Mouse (Mus musculus) spleen, adult 18-20 months (tissue): Measurements from ENCODE around the gene Tnfrsf14.

Experiments used
- DNase-seq, 2 experiments: peaks; one replicate each; pipeline ENCODE4 v3.0.0; 2022; ENCODE audit warnings: mixed read lengths in 2 of 2

The Tnfrsf14 gene

DNA sequence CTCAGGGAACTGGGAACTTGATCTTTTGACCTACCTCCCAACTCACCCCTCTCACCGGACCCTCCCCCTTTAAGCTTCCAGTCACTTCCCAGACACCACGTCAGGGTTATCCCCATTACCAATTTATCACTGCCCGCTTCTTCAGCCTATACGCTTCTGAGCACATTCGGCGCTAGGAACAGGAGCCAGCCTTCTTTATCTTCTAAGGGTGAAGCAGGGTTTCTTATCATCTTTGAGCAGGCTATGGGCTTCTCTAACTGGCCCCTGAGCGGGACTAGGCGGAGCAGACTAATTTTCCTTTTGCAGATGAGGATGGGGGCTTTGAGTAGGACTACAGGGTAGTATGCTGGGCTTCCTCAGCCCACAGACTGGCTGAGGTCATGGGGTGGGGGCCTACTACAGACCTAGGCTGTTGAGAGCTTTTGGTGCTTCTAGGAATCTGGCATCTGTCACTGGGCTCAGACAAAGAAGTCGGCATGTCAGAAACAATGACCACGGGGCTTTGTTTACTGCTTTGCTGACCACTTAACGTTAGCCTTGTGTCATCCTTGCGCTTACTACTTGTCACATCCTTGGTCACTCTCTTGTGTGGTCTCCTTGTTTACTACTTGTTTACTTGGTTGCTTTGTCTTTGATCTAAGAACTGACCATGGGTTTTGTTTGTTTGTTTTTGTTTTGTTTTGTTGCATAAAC is at the start of gene Tnfrsf14:
Tnfrsf14 (minus strand) TSS at position 169 of the 693 bp plus-strand sequence.
- no peak for DNase-seq

- no peak for DNase-seq
These were observed 45.8 kb upstream of the Tnfrsf14 start for GRCm38 (mm10) chr4:154974163-154974611.

DNA sequence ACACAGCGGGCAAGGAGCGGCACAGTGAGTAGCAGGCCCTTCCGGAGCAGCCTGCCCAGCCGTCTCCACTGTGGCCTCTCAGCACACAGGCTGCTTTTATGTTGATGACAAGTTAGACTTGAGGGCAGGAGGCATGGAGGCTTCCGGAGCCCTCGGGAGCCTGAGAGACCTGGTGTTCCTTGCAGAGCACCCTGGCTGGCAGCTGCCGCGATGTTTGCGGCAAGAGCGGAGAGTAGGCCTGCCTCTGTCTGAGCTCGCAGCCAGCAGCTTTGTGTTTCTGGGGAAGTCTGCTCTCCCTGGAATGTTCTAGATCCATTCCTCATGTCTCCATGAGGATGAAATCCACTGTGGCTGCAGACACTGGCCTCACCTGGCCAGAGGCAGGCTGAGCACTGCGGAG is 44.2 kb upstream of the Tnfrsf14 start:
- DNase-seq = no peak

DNA sequence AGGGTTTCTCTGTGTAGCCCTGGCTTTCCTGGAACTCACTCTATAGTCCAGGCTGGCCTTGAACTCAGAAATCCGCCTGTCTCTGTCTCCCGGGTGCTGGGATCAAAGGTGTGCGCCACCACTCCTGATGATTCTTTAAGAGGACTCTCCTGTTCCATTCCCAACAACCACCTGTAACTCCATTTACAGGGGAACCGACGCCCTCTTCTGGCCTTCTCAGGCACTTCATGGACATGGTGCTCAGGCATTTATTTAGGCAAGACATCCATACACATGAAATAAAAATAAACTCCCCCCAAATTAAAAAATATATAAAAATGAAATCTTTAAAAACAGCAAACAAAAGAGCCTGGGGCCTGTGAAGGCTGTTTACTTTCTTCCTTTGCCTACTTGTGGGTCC is 38.8 kb upstream of the Tnfrsf14 start:
- DNase-seq = peak; percentile 43 to 67

DNA sequence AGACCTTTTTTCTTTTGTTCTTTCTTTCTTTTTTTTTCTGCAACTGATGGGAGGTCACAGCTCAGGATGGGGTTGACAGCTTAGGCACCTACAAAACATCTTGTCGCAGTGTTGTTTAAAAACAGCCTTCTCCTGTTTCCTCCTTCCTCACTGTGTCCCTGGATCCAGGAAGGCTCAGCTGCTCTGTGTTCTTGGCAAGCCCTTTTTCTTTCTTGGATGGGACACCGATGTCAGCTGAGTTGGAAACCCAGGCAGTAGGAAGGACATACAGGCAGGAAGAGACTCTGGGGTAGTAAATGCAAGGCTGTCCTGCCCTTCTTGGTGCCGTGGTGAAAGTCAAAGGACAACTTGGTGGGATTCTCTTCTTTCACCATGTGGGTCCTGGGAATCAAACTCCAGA is 37.5 kb upstream of the Tnfrsf14 start:
- no peak for DNase-seq

GRCm38 (mm10) chr4:154964581-154965235 is 36.3 kb upstream of the Tnfrsf14 start:
- DNase-seq = no peak

DNA sequence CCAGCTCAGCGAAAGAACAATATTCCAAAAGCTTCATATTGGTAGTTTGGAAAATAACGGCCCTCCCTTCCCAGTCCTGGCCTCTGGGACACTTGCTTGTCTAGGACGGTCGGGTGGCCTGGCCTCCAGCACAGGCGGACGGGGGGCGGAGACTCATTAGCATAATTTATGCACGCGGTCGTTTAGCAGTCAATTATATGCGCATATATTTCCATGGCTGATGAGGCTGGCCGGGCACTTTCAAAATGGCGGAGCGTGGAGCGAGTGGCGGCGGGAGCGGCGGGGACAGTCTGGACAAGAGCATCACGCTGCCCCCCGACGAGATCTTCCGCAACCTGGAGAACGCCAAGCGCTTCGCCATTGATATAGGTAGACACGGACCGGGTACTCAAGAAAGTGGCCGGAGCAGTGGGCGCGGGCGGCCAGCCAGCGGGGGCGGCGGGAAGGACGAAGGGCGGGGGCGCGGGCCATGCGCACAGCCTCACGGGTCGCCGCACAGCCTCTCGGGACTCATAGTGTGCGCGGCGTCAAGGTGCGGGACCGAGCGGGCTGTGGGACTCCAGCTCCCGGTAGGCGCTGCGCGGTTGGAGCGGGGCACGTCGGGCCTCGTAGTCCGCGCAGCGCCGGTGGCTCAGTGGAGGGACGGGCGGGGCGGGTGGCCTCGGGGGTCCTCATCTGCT is 35.7 kb upstream of the Tnfrsf14 start, which contains the start of gene Pank4:
Pank4 (plus strand) TSS at position 223 of the 680 bp plus-strand sequence.
- peak; percentile 79 to 88 for DNase-seq

GRCm38 (mm10) chr4:154963190-154963836 is 35.0 kb upstream of the Tnfrsf14 start:
- no peak for DNase-seq

DNA sequence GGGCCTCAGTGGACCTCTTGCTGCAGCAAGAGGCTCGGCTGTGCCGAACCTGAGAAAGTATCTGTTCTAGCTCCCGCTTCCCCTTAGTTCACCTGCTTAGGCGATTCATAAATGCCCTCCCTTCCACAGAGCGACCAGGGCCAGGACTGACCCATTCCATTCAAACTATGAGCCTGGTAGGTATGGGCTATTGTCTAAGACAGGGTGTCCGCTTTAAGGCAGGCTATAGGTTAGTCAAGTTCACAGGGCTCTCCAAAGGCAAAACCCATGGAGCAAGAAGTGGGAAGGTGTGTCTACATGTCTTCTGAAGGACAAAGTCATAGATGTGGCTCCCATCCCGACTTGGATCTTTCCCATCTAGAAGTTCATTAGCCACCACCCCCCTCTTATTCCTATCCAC is 34.3 kb upstream of the Tnfrsf14 start:
- no peak for DNase-seq

- peak; percentile 79 to 80 for DNase-seq
These were observed 33.5 kb upstream of the Tnfrsf14 start for GRCm38 (mm10) chr4:154961911-154962310.

GRCm38 (mm10) chr4:154961226-154961738 is 32.9 kb upstream of the Tnfrsf14 start:
- DNase-seq = peak; percentile 50 to 66

DNA sequence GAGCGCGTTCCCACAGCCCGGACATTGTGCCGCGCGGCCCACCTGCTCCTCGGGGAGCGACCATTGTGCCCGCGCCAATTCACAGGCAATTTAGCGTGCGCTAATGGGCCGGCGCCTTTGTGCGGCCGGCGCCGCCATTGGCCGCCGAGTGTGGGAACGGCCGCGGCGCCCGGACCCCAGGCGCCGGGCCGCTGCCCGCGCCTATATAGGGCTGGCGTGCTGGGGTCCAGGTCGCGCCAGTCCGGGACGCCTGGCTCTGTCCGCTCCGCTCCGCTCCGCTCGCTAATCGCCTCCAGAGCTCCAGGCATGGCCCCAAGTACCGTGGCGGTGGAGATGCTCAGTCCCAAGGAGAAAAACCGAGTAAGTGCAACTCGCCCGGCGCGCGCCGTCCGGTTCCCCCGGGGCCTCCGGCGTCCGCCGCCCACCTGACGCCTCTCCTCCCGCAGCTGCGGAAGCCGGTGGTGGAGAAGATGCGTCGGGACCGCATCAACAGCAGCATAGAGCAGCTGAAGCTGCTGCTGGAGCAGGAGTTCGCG is 32.4 kb upstream of the Tnfrsf14 start, which contains the start of gene Hes5:
Hes5 (plus strand) TSS at position 234 of the 536 bp plus-strand sequence.
- peak; percentile 40 to 60 for DNase-seq

DNA sequence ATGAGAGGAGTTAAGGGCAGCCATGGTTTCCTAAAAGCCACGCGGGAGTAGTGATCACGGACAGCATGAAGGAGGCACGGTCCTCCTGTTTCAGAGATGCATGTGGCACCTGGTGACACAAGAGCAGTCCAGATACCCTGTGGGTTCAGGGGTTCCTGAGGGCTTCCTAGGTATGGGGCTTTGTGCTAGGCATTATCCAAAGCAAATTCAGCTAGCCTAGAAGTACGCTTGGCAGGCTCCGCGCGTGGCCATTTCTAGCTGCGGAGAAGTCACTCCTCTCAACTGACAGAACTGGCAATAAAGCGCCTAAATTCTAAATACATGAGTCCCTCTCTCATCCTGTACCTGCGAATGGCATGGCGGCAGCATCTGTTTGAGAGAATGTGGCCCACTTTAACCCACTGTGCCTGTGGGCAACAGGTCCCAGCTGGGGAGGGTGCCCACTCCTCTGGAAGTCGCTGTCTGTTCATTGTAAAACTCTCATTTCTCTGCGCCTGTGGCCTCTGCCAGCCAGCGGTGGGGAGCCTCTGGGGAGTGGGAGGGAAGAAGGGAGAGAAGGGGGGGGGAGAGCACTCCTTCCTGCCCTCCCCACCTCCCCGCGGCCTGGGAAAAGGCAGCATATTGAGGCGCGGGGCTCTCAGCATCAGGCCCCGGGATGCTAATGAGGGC is 31.8 kb upstream of the Tnfrsf14 start:
- DNase-seq = no peak

DNA sequence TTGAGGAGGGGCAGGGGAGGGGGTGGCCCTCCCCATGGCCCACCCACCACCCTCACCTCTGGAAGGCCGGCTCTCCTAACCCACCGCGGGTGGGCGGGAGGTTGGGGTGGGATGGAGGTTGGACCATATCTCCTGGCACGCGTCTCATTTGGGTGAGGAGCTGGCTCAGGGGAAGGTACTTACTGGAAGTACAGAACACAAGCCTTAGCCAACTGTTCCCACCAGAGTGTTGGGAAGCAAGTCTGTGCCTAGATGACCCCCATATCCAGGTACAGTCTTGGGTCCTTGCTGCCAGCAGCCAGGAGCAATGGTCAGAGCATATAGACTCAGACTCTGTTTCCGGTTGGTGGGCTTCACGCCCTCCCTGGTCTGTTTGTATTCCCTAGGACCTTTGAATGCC is 30.3 kb upstream of the Tnfrsf14 start:
- DNase-seq = no peak

DNA sequence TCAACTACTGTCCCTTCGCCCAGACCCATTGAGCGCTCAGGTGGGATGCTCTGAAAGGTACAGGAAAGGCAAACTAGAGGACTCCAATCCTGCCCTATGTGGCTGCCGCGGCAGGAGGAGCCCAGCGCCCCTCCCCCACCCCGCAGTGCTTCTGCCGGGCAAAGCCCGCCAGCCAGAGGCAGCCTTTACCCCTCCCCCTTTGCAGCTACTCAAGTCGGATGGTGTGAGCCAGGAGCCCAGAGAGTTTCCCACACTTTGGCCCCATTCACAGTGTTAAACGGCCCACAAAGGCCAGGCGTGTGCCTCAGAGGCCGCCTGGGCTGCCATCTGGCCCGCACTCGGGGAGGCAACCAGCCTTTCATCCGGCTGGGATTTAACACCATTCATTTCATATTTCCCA is 29.8 kb upstream of the Tnfrsf14 start:
- no peak for DNase-seq

GRCm38 (mm10) chr4:154957289-154957993 is 29.1 kb upstream of the Tnfrsf14 start:
- no peak for DNase-seq

GRCm38 (mm10) chr4:154956604-154957003 is 28.2 kb upstream of the Tnfrsf14 start:
- peak in 1 of 2 experiments; percentile 35 for DNase-seq

DNA sequence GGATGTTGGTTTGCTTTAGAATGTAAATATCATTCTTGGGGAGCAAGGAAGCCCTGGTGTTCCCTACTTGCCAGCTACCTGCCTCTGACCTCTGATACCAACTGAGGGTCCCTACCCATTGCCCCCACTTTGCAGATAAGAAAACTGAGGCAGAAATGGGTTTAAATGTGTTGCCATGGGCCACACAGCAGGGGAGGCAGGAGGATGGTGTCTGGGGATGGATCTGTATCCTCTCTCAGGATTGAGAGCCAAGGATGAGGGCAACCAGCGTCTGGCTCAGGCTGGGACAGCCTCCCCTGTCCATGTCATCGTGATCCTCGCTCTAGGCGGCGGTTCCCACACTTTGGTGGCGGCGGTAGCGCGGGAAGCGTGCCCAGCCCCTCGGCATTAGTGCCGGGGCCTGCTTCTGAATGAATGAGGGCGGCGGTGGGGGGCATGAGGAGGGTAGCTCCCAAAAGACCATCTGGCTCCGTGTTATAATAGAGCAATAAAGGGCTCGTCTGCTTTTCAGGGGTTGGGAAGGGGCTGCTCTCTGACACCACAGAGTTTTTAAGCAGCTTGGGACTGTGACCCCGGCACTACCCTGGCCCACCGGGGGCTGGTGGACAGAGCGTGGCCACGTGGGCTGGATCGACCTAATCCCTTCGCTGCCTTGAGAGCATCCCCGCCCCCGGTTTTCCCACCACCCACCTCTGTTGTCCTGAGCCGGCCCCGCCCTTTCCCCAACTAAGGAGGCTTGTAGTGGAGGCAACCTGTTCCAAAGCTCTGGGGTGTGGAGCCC is 24.3 kb upstream of the Tnfrsf14 start:
- no peak for DNase-seq

- no peak for DNase-seq
These were observed 21.2 kb upstream of the Tnfrsf14 start for GRCm38 (mm10) chr4:154949589-154949982.

- DNase-seq = no peak
These were observed 20.7 kb upstream of the Tnfrsf14 start for GRCm38 (mm10) chr4:154948940-154949588.
